Mouse (Mus musculus) E14TG2a.4 (cell line): ENCODE results near the gene Runx1.

Experiments
- CTCF ChIP-seq: conservative IDR thresholded peaks from 2 replicates; pipeline ENCODE4 v1.5.1; 2014; ENCODE audit warnings: low read length
- NANOG ChIP-seq: IDR thresholded peaks from 2 replicates; pipeline ENCODE4 v1.6.1; 2014; ENCODE audit warnings: borderline replicate concordance, low read length, mixed read lengths
- POU5F1 ChIP-seq: IDR thresholded peaks from 2 replicates; pipeline ENCODE4 v1.6.1; 2014; ENCODE audit warnings: low read length, borderline replicate concordance

- TF ChIP-seq CTCF (no peak), POU5F1 (no peak), NANOG (no peak)
Observed at GRCm38 (mm10) chr16:92684423-92685211, 141.3 kb downstream of the Runx1 start.
